Mouse (Mus musculus) E14TG2a.4 (cell line): ENCODE data around the gene St6galnac4.

Experiments used
- CTCF ChIP-seq: conservative IDR thresholded peaks from 2 replicates; pipeline ENCODE4 v1.5.1; 2014; ENCODE audit warnings: low read length
- NANOG ChIP-seq: IDR thresholded peaks from 2 replicates; pipeline ENCODE4 v1.6.1; 2014; ENCODE audit warnings: borderline replicate concordance, low read length, mixed read lengths
- POU5F1 ChIP-seq: IDR thresholded peaks from 2 replicates; pipeline ENCODE4 v1.6.1; 2014; ENCODE audit warnings: low read length, borderline replicate concordance

DNA sequence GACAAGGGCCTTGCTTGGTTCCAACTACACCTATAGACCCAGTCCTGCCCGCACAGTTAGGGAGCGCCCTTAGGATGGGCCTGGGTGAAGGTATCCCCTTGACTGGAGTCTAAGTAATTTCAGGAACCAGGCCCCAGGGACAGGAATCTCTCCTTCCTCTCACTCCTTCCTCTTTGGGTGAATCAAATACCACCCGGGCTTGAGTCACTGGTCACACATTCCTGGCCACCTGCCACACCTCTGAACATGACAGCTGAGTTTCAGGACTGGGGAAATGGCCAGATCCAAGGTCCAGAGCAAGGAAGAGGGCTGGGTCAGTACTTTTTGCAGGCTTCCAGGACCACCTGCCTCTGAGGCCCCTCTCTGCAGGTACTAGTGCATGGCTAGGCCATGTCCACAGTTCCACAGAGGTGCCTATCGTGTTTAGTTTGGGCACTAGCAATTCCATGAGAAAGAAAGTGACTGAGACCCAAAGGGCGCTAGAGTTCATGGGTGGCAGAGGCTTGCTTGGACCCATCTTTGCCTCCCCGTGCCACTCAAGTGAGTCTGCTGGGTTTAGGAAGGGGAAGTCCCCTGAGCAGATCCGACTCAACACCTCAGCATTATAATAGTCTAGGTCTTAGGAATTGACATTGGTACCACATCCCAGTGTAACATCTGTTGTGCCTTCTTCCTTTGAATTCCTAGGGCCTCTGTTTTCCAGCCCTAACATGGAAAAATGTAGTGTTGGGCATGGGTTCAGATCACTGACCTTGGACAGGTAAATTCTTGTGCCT, 38.7 kb upstream of the St6galnac4 start:
- TF ChIP-seq CTCF: no peak
- TF ChIP-seq NANOG: no peak
- no peak for TF ChIP-seq POU5F1
